Mouse (Mus musculus) MEL (cell line): ENCODE measurements around the gene Mael.

Experiments
- CHD1 ChIP-seq: IDR thresholded peaks from 2 replicates; pipeline ENCODE4 v1.6.1; 2012; ENCODE audit warnings: low read depth, mild to moderate bottlenecking, inconsistent platforms, low read length, improper control_type of control experiment
- CTCF ChIP-seq, 3 experiments: IDR thresholded peaks in 2 of 3; conservative IDR thresholded peaks in 1 of 3; 2 replicates each; pipeline ENCODE4 v1.5.1; 2011 to 2012; ENCODE audit warnings: low read length in 3 of 3, low read depth in 2 of 3, mild to moderate bottlenecking in 2 of 3, improper control_type of control experiment in 1 of 3, inconsistent platforms in 1 of 3, mixed read lengths in 1 of 3, moderate library complexity in 1 of 3; ENCODE audit not compliant: control insufficient read depth in 1 of 3, insufficient read depth in 1 of 3, poor library complexity in 1 of 3, severe bottlenecking in 1 of 3
- EP300 ChIP-seq, 2 experiments: IDR thresholded peaks; 2 replicates each; pipeline ENCODE4 v1.6.1; 2011; ENCODE audit warnings: improper control_type of control experiment in 2 of 2, low read length in 2 of 2, low read depth in 1 of 2, mild to moderate bottlenecking in 1 of 2
- JUND ChIP-seq: IDR thresholded peaks from 2 replicates; pipeline ENCODE4 v1.6.1; 2011; ENCODE audit warnings: low read depth, mild to moderate bottlenecking, improper control_type of control experiment, low read length
- MEF2A ChIP-seq: IDR thresholded peaks from 2 replicates; pipeline ENCODE4 v1.6.1; 2014; ENCODE audit warnings: low read depth, mild to moderate bottlenecking, inconsistent platforms, low read length, improper control_type of control experiment; ENCODE audit not compliant: poor library complexity, insufficient replicate concordance, severe bottlenecking; ENCODE audit errors: extremely low read depth
- MXI1 ChIP-seq: IDR thresholded peaks from 2 replicates; pipeline ENCODE4 v1.6.1; 2011; ENCODE audit warnings: mild to moderate bottlenecking, low read depth, low read length, improper control_type of control experiment
- SIN3A ChIP-seq: IDR thresholded peaks from 2 replicates; pipeline ENCODE4 v1.6.1; 2012; ENCODE audit warnings: low read length, improper control_type of control experiment, inconsistent platforms
- TAL1 ChIP-seq: IDR thresholded peaks from 2 replicates; pipeline ENCODE4 v1.6.1; 2012; ENCODE audit warnings: mild to moderate bottlenecking, inconsistent platforms, low read length, moderate library complexity, mixed read lengths
- ZC3H11A ChIP-seq: IDR thresholded peaks from 2 replicates; pipeline ENCODE4 v1.6.1; 2012; ENCODE audit warnings: low read depth, mild to moderate bottlenecking, inconsistent platforms, low read length, improper control_type of control experiment
- ZMIZ1 ChIP-seq: IDR thresholded peaks from 2 replicates; pipeline ENCODE4 v1.6.1; 2012; ENCODE audit warnings: low read depth, mild to moderate bottlenecking, inconsistent platforms, low read length, improper control_type of control experiment, moderate library complexity

GRCm38 (mm10) chr1:166204171-166204570, 34.4 kb downstream of the Mael start:
- TF ChIP-seq ZMIZ1 = no peak
- no peak for TF ChIP-seq EP300 (IDR thresholded peaks at IDR 0.05; ENCODE audit: low read depth in 1 of 2, low read length in 2 of 2)
- TF ChIP-seq CTCF (IDR thresholded peaks at IDR 0.05 in 2 of 3, conservative IDR thresholded peaks at IDR 0.05 in 1 of 3; ENCODE audit: control insufficient read depth in 1 of 3, insufficient read depth in 1 of 3, low read depth in 2 of 3, low read length in 3 of 3, poor library complexity in 1 of 3, severe bottlenecking in 1 of 3) = no peak
- TF ChIP-seq TAL1 = no peak
- no peak for TF ChIP-seq SIN3A
- no peak for TF ChIP-seq JUND
- no peak for TF ChIP-seq CHD1
- no peak for TF ChIP-seq ZC3H11A
- TF ChIP-seq MXI1 = no peak
- TF ChIP-seq MEF2A = no peak
